Mouse (Mus musculus) forebrain, embryonic 10.5 days (tissue): ENCODE results near the gene Fpr-rs6. TPM values are rescaled to one million over a fixed set of nuclear protein-coding genes. Genes with fewer than 3 reads are reported as not detected.

Experiments
- DNase-seq: peaks from one replicate; pipeline ENCODE4 v3.0.0-alpha.2; 2017; ENCODE audit warnings: low spot score; ENCODE audit errors: extremely low spot score
- H3K27ac ChIP-seq: fragments of 300-500 bp; sonication (generic); 2 replicates; pipeline ENCODE4 v1.5.1; 2016; ENCODE audit warnings: mild to moderate bottlenecking
- H3K27me3 ChIP-seq: fragments of 300-500 bp; sonication (generic); 2 replicates; pipeline ENCODE4 v1.6.1; 2016; ENCODE audit warnings: mild to moderate bottlenecking; ENCODE audit not compliant: poor library complexity, severe bottlenecking
- H3K36me3 ChIP-seq: fragments of 300-500 bp; sonication (generic); replicated peaks from 2 replicates; pipeline ENCODE4 v1.6.1; 2016; ENCODE audit warnings: mild to moderate bottlenecking, moderate library complexity
- H3K4me1 ChIP-seq: fragments of 300-500 bp; sonication (generic); 2 replicates; pipeline ENCODE4 v1.6.1; 2016
- H3K4me3 ChIP-seq: fragments of 300-500 bp; sonication (generic); 2 replicates; pipeline ENCODE4 v1.5.1; 2016; ENCODE audit warnings: mild to moderate bottlenecking, moderate library complexity
- H3K9me3 ChIP-seq: fragments of 300-500 bp; sonication (generic); 2 replicates; pipeline ENCODE4 v1.6.1; 2016; ENCODE audit warnings: mild to moderate bottlenecking, moderate library complexity
- polyA plus RNA-seq: library from polyadenylated mRNA; unstranded; fragments of >200 nt; fragmentation: Nextera tagmentation; extraction: Ambion mirVana; gene quantifications from 2 replicates; pipeline ENCODE4 v1.2.1, GENCODE M21; 2016

Fpr-rs6 gene
- not detected in 2 replicates for polyA plus RNA-seq

- DNase-seq = no peak
- H3K36me3 ChIP-seq = no peaks in the 10 kb centered on the region
- no peak within 1 kb of the TSS for H3K27ac ChIP-seq
- H3K27me3 ChIP-seq = no peaks in the 10 kb centered on the region
- H3K4me1 ChIP-seq = no peaks in the 10 kb centered on the region
- H3K4me3 ChIP-seq = no peak within 1 kb of the TSS
- peaks cover 35% of the 10 kb centered on the region for H3K9me3 ChIP-seq
These were observed at the start of gene Fpr-rs6 for GRCm38 (mm10) chr17:20182997-20183396. Gene Fpr-rs6, minus strand, starts transcription at chr17:20183097.

Other genes with a start within 250 kb of the Fpr-rs6 start
- not detected in 2 replicates for gene Vmn2r104, start 134.8 kb downstream of the Fpr-rs6 start, polyA plus RNA-seq
- gene Fpr-rs7, start 68.9 kb downstream of the Fpr-rs6 start, polyA plus RNA-seq = not detected in 2 replicates
- gene Vmn2r105, start 52.0 kb upstream of the Fpr-rs6 start, polyA plus RNA-seq = not detected in 2 replicates
- gene Vmn2r106, start 102.5 kb upstream of the Fpr-rs6 start, polyA plus RNA-seq = not detected in 2 replicates
- not detected in 2 replicates for gene Vmn2r107, start 162.1 kb upstream of the Fpr-rs6 start, polyA plus RNA-seq
- not detected in 2 replicates for gene Vmn1r224, start 231.0 kb upstream of the Fpr-rs6 start, polyA plus RNA-seq